In genomic region chr4:69739833-69740510, GRCm38 (mm10) we compare ENCODE assay signal across 23 mouse cellular contexts.
DNase-seq lines count a peak whose midpoint lies in the region; ATAC-seq lines count a peak whose summit lies in the region.
"Had no signal": no experiment of that assay in that cellular context is flagged by ENCODE, and none has a peak within 500 bp of the region (broad histone marks: within the 10 kb centered on the region; RNA-seq: fewer than 3 reads in every experiment).

No protein-coding gene starts in this region.

- ATAC-seq in cerebellum, adult (ENCODE audit: insufficient number of reproducible peaks, low FRiP score, low TSS enrichment), result no peak
- peak; percentile 90 for ATAC-seq in frontal cortex, adult (ENCODE audit: low TSS enrichment)
- ATAC-seq: hindbrain, postnatal 0 days; intestine, embryonic 15.5 days; midbrain, embryonic 15.5 days; Patski had no signal

- peak; percentile 13 to 39 for DNase-seq in cerebellum, postnatal 14 days
- DNase-seq in frontal cortex, postnatal 25 days (ENCODE audit: low spot score in 2 of 2), result no peak
- DNase-seq in layer of hippocampus, adult 9-11 months, result peak; percentile 8
- no peak for DNase-seq in layer of hippocampus, adult 8-10 months (ENCODE audit: low spot score in 2 of 2)
- DNase-seq in brain, embryonic 18.5 days (ENCODE audit: low read depth, low spot score), result peak; percentile 42
- DNase-seq: adrenal gland, postnatal 10 days; cerebellum, adult 18-20 months; gastrocnemius, postnatal 10 days; heart, postnatal 36 days; kidney, adult 2 months; kidney, postnatal 36 days; layer of hippocampus, postnatal 36 days; liver; lung, embryonic 14.5 days; lung, postnatal 14 days; right cerebral cortex, postnatal 4 days; thymus, postnatal 4 days had no signal

Comparison
In these comparisons a context has a peak if more than half of its experiments do, and no peak if none do; other contexts are left out.
1. DNase-seq: peak in cerebellum, postnatal 14 days (2 of 2), layer of hippocampus, adult 9-11 months (single experiment) and brain, embryonic 18.5 days (single experiment); none in frontal cortex, postnatal 25 days (0 of 2) and layer of hippocampus, adult 8-10 months (0 of 2).